Mouse (Mus musculus) erythroblast, adult 5-6 weeks (primary cell): ENCODE results near the gene Prdx5. TPM values are rescaled to one million over a fixed set of nuclear protein-coding genes. Genes with fewer than 3 reads are reported as not detected.

Experiments
- ATAC-seq: replicated peaks from 2 replicates; pipeline ENCODE4 v1.8.0; 2016; ENCODE audit warnings: moderate number of reproducible peaks, mild to moderate bottlenecking, moderate TSS enrichment, inconsistent platforms; ENCODE audit not compliant: poor library complexity, low FRiP score, severe bottlenecking
- total RNA-seq, 2 experiments: library from RNA; stranded (forward) in 1 of 2; stranded (reverse) in 1 of 2; fragments of 150-400 nt in 1 of 2; fragments of 200-764, 138-1000 nt in 1 of 2; gene quantifications; 2 replicates each; pipeline versions ENCODE4 v1.2.3 to v1.2.4; 2015 to 2017; ENCODE audit warnings: low replicate concordance in 2 of 2

The Prdx5 gene
- total RNA-seq, 2 experiments from 2014 or later: 192 to 266 TPM

DNA sequence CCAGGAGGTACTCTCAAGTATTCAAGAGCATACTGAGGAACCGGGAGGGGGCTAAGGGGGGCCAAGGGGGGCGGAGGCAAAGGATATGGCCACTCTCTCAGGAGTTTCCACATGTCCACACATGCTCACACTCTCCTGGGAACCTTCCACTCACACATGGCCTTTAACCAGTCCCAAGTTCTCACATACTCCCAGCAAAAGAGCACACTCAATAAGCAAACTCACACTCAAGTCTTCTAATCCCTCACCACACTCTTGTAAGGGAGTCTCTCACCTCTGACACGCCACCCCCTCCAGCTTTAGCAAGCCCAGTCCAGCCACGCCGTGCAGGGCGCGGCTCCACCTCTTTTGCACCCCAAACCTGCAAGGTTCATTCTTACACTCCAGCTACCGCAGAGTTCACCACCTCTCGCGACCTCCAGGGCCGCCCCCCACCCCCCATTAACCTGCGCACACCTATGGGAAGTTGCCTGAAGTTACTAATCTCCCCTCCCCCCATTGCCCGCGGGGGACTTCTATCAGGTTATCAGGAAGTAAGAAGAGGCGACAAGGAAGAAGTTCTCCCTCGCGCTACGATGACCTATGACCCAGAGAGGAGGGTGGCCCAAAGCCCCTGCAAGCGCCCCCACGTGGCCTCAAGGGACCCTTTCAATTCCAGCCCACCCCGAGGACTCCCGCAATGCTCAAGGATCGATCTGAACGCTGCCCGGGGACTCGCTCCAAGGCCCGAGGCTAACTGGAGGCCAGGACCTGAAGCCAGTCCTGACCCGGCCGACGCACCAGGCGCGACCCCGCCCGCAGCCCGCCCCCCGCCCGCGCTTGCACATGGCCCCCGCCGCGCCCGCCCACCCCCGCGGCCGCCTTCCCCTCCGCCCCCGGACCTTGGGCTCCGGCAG is 11.1 kb upstream of the Prdx5 start:
- ATAC-seq: no peak

DNA sequence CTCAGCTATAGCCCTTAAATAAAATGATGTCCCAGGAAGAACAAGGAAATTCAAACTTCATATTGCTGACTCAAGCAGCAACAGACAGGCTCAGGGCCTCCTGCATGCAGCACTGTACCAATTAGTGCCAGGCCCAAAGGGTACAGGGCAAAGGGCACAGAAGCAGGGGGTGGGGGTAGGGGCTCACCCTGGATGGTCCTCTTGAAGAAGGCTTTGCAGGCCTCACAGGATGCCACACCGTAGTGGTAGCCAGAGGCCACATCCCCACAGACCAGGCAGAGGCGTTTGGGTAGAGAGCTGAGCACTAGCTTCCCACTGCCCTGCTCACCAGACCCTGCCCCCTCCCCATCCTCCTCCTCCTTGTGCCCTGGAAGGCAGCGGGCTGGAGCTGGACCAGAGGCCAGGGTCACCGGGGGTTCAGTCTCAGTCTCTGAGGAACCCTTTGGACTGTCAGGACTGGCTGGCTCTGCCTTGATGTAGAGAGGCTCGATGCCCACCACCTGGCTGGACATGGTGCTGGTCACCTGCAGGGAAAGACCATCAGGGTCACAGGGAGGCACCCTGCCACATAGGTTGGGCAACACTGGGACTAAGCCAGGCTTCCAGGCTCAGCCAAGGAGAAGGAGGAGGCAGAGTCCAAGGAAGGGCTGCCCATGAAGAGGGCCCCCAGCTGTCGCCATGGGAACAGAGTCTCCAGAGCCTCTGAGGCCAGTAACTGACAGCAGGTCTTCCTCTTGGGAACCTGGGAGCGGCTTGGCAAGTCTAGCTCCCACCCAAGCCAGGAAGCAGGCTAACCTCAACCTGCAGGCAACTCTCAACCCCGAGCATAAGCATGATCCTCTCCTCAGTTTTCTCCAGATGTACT is 10.2 kb upstream of the Prdx5 start:
- no peak for ATAC-seq

DNA sequence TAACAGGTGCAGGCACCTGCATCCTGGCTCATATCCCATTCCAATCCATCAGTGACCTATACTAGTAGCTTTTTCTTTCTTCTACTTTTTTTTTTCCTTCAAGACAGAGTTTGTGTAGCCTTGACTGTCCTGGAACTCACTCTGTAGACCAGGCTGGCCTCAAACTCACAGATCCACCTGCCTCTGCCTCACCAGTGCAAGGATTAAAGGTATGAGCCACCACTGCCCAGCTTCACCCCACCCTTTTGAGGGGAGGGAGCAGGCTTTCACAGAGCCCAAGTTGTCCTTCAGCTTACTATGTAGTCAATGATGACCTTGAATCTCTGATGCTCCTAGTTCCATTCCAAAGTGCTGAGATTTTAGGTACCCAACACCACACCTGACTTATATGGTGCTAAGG is 9.5 kb upstream of the Prdx5 start:
- no peak for ATAC-seq

DNA sequence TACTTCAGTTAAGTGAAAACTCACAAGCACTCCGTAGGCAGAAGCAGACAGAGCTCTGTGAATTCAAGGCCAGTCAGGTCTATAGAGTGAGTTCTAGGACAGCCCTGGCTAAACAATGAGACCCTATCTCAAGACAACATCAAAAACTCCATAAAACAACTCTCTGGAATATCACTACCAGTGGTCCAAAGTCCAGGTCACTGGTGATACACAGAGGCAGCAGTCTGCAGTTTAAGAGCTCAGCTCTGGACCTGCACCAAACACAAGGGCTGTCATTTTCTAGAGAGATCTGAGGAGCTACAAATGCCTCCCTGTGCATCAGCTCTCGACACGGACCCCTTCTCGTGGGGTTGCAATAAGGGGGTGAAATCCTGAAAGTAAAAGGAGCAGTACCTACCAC is 8.4 kb upstream of the Prdx5 start:
- ATAC-seq: no peak

DNA sequence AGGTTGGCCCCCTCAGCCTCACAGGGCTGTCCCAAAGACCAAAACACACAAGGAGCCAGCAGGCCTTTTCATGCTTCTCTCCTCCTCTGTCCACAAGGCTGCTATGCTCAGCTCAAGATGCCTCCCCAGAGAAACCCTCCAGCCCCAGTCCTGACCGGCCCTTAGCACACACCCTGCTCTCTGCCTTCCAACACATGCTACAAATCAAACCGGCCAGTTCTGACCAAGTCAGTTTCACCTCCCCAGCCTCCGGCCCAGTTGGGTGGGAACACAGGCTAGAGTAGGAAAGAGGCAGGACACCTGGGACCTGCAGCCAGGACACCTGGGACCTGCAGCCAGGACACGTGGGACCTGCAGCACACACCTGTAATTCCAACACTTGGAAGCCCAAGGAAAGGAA is 6.6 kb upstream of the Prdx5 start:
- no peak for ATAC-seq

DNA sequence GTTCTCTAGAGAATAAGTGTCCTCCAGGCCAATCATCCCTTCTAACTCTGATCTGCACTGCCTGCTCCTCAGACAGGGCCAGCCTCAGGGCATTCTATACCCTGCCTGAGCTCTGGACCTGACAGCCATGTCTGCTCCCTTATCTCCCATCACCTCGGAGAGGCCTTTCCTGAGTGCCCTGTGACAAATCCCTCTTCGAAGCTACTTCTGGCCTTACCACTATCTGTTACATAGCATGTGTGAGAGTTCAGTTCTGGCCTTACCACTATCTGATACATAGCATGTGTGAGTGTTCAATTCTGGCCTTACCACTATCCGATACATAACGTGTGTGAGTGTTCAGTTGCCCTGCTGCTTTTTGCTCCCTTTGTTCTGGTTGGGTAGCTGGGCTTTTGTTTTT is 5.4 kb upstream of the Prdx5 start:
- ATAC-seq: no peak

DNA sequence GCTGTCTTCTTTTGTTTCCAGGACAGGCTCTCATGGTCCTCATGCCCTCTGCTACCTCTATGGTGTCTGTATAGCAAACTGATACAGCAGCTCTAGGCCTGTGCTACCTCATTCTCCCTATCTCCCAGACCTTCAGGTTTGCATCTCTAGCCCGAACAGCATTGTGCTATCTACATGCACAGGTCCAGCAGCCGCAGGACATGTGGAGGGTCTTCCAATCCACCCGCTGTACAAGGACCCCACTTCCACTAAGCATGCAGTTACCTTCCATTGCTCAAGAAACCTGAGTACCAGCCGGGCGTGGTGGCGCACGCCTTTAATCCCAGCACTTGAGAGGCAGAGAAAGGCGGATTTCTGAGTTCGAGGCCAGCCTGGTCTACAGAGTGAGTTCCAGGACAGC is 4.6 kb upstream of the Prdx5 start:
- no peak for ATAC-seq

DNA sequence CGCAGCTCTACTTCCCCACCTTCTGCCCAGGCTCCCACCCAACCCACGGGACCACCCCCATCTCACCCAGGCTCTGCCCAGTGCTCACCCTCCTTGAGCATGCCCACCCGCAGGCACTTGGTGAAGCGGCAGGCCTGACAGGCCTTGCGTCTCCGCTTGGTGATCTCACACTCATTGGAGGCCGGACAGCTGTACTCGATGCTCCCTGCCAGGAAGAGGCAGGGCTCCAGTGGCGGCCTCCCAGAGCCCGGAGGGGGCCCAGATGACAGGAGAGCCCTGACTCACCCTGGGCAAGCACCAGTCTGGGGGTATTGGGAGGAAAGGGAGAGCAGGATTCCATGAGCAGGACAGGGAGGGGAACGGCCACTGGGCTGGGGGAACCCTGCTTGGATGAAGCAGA is 4.1 kb upstream of the Prdx5 start:
- ATAC-seq: no peak

DNA sequence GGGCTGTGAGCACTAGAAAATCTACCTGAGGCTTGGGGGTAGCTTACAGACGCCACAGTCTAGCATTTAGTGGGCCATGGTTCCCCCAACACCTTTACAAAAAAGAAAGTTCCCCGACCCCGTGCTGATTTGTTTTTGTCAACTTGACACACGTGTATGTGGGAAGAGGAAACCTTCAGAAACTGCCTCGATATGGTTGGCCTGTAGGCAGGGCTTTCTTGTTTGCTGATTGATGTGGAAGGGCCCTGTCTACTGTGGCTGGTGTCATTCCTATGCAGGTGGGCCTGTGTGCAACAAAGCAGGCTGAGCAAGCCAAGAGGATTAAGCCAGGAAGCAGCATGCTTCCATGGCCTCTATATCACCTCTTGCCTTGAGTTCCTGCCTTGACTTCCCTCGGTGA is 3.1 kb upstream of the Prdx5 start:
- ATAC-seq: no peak

DNA sequence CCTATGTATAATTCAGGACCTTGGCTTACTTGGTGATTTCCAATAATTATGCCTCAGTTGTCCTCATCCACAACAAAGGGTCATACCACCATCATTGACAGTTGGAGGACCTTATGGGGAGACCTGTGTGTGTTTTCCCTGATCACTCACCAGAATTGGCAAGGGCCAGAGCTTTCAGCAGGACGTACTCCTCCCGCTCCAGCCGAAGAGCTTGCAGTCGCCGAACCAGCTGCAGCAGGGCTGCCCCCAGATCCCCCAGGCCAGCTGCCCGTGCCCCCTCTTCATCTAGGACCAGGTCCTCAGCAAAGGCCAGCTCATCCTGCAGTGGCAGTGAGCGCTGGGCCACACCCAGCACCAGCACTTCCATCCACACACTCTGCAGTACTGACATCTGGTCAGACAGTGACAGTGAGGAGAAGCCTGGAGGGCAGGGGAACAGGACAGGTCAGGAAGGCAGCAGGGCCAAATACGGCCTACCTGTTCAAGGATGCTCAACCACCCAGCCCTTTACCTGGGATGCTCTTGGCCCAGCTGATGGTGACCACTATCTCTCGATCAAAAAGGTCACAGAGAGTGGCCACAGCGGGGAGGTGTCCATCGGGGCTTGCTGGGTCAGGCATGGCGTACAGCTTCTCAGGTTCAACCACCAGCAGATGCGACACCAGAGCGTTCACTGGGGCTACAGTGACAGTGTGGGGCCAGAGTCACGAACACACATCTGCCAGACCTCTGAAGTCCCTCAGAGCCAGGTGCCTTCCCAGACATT is 2.5 kb upstream of the Prdx5 start:
- no peak for ATAC-seq

DNA sequence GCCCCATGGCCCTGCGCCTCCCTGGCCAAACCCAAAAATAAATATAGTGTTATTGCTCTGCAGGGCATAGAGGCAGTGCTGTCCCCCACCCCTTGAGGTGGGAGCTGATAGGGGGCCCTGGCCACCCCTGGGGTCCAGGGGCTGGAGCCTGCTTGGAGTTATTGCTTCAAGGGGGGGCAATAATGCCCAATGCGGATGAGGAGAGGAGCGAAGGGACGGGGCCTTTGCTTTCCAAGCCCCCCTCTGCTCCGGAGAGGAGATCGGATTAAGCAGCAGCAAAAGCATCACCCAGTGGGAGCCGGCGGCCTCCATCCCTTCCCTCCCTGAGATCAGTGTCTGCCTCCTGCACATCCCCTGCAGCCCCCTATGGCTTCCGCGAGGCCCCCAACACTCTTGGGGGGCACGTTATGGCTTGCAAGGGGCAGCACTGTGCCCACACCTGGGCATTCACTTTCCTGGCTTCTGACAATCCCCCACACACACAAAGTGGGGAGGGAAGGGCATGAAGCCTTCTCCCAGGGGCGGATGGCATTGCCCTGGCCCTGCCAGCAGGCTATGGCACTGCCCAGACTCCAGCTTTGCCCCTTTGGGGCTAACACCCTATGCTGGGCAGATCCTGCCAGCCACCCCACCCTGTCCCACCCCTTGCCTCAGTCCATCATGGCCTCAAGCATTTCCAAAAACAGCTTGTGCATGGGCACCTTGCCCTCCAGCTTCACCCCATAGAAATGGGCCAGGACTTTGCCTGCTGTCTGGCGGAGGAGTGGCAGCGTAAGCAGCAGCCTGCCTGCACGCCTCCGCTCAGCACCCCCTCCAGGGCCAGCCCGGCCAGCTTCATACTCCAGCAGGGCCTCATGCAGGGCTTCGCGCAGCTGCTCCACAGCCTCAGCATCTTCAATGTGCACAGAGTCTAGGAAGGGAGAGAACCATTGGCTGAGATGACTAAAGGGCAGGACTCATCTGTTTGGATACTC is 1.5 kb upstream of the Prdx5 start:
- no peak for ATAC-seq

DNA sequence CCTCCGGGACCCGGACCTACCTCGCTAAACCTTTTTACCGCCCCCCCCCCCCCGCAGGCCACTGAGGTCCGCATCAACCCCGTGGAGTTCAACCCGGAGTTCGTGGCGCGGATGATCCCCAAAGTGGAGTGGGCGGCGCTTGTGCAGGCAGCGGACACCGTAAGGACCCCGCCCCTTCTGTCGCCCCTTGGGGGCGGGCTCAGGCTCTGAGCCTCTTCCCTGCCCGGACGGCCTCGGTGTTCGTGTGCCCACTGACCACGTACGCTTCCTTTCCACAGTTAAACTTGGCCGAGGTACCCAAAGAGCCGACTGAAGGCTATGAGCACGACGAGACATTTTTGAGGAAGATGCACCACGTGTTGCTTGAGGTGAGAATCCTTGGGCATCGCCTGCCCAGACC is 400 bp upstream of the Prdx5 start:
- peak; percentile 54 for ATAC-seq

DNA sequence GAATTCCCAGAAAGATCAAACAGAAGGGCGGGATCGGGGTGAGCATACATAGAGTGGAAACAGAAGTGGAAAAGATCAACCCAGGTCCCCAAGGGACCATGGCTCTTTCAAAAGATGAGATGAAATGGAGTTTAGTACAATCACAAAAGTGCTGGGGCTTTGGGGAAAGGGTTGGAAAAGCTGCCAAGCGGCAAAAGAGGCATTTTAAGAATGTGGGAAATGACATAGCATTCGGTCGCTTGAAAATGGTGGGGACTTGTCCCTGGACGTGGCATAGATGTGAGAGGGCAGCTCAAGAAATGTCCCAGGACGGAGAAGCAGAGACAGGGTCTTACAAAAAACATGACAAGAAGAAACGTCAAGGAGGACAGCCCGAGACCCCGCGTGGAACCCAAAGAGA is 885 bp downstream of the Prdx5 start:
- no peak for ATAC-seq

DNA sequence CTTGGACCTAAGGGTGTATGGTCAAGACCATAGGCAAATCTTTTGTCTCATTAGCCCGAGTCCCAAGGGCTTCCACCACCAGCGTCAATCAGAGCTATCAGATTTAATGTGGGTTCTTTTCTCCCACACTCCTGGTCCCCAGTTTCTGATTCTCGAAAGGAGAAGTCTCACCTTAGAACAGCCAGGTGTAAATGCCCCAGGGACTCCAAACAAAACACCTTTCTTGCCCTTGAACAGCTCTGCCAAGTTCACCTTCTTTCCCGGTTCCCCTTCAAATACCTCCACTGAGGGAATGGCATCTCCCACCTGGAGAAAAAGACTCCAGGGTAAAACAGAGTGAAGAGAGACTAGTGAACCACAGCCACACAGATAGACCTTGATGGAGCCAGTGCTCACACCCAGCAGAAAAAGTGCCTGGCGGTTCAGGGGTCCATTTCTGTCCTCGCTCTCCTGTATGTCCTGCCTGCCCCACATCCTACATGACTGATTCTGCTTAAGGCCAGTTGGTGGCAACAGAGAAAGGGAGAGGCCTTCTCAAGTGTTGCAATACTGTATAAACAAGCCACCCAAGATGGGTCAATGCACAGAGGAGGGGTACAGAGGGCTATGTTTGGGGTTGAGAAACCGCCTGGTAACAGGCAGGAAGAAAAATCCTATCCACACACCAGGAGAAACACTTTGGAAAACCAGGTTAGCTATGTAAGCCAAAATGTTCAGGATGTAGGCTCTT is 1.9 kb downstream of the Prdx5 start:
- ATAC-seq: no peak

DNA sequence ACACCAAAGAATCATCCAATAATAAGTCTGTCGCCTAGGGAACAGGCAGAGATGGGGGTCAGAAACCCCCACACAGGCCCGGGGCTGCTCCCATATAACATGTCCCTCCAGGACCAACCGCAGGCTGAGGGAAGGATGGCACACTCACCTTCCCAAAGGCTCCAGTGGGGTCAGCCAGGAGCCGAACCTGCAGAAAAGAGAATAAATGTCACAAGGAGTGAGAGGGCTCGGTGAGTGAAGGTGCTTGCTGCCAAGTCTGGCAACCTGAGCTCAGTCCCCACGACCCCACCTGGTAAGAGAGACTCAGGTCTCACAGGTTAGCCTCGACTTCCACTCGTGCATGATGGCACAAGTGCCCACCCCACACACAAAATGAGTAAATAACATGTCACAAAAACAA is 2.8 kb downstream of the Prdx5 start:
- no peak for ATAC-seq

DNA sequence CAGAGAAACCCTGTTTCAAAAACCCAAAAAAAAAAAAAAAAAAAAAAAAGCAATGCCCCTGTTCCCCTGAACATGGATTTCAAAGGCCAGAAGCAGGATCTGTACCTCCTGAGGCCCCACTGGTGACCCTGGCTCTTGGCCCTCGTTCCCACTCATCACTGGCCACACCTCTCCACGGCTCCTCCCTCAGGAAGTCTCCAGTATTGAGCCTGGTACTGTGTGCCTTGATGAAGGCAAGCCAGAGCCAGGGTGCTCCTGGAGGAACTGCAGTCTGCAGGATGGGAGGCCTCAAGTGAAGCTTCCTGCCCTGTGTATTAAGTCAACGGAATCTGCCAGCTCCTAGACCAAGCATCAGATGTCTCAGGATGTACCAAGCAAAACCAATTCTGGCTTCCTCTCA is 3.7 kb downstream of the Prdx5 start:
- ATAC-seq: no peak

DNA sequence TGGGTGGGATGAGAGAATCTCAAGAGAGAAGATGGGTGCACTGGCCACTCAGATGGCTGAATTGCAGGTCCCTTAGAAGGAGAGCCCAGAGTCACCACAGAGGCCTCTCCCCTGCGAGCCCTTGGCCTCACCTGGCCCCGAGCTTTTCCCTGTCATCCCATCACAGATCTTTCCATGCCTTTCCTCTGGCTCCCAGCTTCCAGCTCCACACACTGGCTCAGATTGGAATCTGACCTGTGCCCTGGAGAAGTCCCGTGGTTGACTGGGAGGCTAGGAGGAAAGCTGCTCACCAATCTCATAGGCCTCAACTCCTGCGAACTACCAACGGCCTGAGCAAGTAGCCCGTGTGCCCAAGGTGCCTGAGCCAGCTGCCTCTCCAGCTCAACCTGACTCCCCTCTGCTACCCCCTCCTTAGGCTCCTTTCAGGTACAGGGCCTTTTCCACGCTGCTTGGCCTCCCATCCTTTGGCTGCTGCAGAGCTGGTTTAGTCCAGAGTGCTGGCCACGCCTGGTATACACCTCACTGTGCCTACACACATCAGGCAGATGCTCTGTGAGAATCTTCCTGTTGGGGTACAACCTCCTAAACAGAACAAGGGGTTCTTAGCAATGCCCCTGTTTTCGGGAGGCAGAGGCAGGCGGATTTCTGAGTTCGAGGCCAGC is 4.3 kb downstream of the Prdx5 start:
- ATAC-seq: no peak

DNA sequence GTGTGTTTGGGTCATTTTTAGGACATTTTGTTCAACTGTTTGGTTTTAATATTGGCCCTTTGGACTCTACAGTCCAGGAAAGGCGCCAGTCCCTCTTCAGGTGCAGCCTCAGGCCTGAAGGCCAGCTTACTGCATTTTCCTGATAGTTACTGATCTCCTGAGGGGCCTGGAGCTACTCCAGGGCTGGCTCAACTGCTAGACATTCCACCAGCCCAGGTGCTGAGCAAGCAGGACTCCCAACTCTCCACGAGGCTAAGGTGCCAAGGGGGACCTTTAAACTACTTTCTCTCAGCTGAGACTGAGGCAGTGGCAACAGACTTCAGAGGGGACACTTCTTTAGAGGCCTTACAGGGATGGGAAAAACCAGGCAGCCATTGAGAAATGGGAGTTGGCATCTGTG is 5.1 kb downstream of the Prdx5 start:
- no peak for ATAC-seq
